In genomic region chr10:80569664-80570066, GRCm38 (mm10) we compare ENCODE assay signal across 7 mouse cellular contexts. TPM values are rescaled to one million over a fixed set of nuclear protein-coding genes. Genes with fewer than 3 reads are reported as not detected.
DNase-seq lines count a peak whose midpoint lies in the region; ATAC-seq and TF ChIP-seq lines count a peak whose summit lies in the region.

No protein-coding gene starts in this region.

- no peaks in the 10 kb centered on the region for H3K9me3 ChIP-seq in CH12.LX (replicated peaks; ENCODE audit: low read length)
- no peaks in the 10 kb centered on the region for H3K9me3 ChIP-seq in lung, postnatal 0 days (ENCODE audit: low read length)

- 39% methylated on average over 10 of the region's 10 CpGs for WGBS in kidney, adult 2 months
- WGBS in lung, postnatal 0 days, result 33% methylated on average over 10 of the region's 10 CpGs

- H3K4me3 ChIP-seq in CH12.LX (replicated peaks in 1 of 3; ENCODE audit: low read depth in 2 of 3, low read length in 2 of 3, poor library complexity in 1 of 3), result peak overlapping the region; percentile 49 to 75 (median 60)
- H3K4me3 ChIP-seq in kidney, adult 2 months (ENCODE audit: insufficient read depth, low read depth, low read length), result no peak overlapping the region
- H3K4me3 ChIP-seq in lung, postnatal 0 days (ENCODE audit: low read depth, low read length), result 0 out of 2 replicates have a peak overlapping the region, but pooled peaks have one; percentile 1

- H3K79me2 ChIP-seq in CH12.LX (replicated peaks; ENCODE audit: control insufficient read depth, extremely low read depth, insufficient read depth, poor library complexity, severe bottlenecking), result peaks cover 51% of the 10 kb centered on the region

- no peak for TF ChIP-seq CTCF in CH12.LX (conservative IDR thresholded peaks at IDR 0.05 in 1 of 2, IDR thresholded peaks at IDR 0.05 in 1 of 2; ENCODE audit: low read depth in 2 of 2, low read length in 2 of 2)
- TF ChIP-seq CTCF in kidney, adult 2 months (conservative IDR thresholded peaks at IDR 0.05; ENCODE audit: insufficient read depth, insufficient read length, low read depth, low read length), result no peak
- no peak for TF ChIP-seq CTCF in lung, postnatal 0 days (IDR thresholded peaks at IDR 0.05)

- peaks cover 16 to 52% of the 10 kb centered on the region in 2 experiments for H3K36me3 ChIP-seq in CH12.LX (replicated peaks in 1 of 2; ENCODE audit: control insufficient read depth in 1 of 2, insufficient read depth in 1 of 2, low read length in 1 of 2)
- H3K36me3 ChIP-seq in kidney, adult 2 months (ENCODE audit: control insufficient read depth, insufficient read depth, low read length), result no peaks in the 10 kb centered on the region
- no peaks in the 10 kb centered on the region for H3K36me3 ChIP-seq in lung, postnatal 0 days (ENCODE audit: insufficient read depth, low read length)

- in situ Hi-C loops in CH12.LX (cut with MboI; ENCODE audit: low pct_ligation_motif_present, low pct_unique_long_range_greater_than_20kb, low sequenced_read_pairs), result no loop called here

- no peak for TF ChIP-seq RAD21 in CH12.LX (IDR thresholded peaks at IDR 0.05; ENCODE audit: low read depth, low read length)

- dilution Hi-C loops in CH12.LX (cut with MboI; ENCODE audit: extremely low pct_ligation_motif_present, extremely low pct_unique_long_range_greater_than_20kb, low sequenced_read_pairs), result no loop called here

- TF ChIP-seq POLR2A in CH12.LX (IDR thresholded peaks at IDR 0.05; ENCODE audit: low read depth, low read length), result peak; percentile 74
- TF ChIP-seq POLR2A in kidney, adult 2 months (IDR thresholded peaks at IDR 0.05; ENCODE audit: low read depth, low read length), result no peak

- H3K4me1 ChIP-seq in CH12.LX (ENCODE audit: control insufficient read depth in 1 of 2, insufficient read depth in 2 of 2), result peaks cover 13 to 57% of the 10 kb centered on the region in 2 experiments
- H3K4me1 ChIP-seq in kidney, adult 2 months (ENCODE audit: control insufficient read depth, insufficient read depth, low read length), result 0 out of 2 replicates have a peak, but pooled peaks cover 3% of the 10 kb centered on the region
- peaks cover 11% of the 10 kb centered on the region; the same call in 1 of the 2 replicates for H3K4me1 ChIP-seq in lung, postnatal 0 days (ENCODE audit: insufficient read depth, low read depth, low read length)

- DNase-seq in CH12.LX (ENCODE audit: extremely low read depth) (peak; percentile 92), NIH3T3 (ENCODE audit: low read depth) (peak; percentile 40)
- peak; percentile 70 to 75 for DNase-seq in gastrocnemius, adult 8-10 months (ENCODE audit: low spot score in 2 of 2)
- DNase-seq in kidney, adult 2 months, result peak; percentile 83
- DNase-seq in lung, postnatal 0 days (ENCODE audit: low spot score), result peak; percentile 93
- peak; percentile 82 to 86 for DNase-seq in spleen, postnatal 36 days (ENCODE audit: low spot score in 2 of 2)
- no peak for DNase-seq in cerebellum, adult 11 months

- peak overlapping the region; percentile 94 for H3K9ac ChIP-seq in CH12.LX (ENCODE audit: insufficient read depth, low read depth)
- no peak overlapping the region for H3K9ac ChIP-seq in lung, postnatal 0 days (replicated peaks; ENCODE audit: low read depth)

- H3K27me3 ChIP-seq in CH12.LX (replicated peaks), result no peaks in the 10 kb centered on the region
- no peaks in the 10 kb centered on the region for H3K27me3 ChIP-seq in kidney, adult 2 months (replicated peaks; ENCODE audit: control insufficient read depth, insufficient read depth, low read length)
- no peaks in the 10 kb centered on the region for H3K27me3 ChIP-seq in lung, postnatal 0 days (replicated peaks; ENCODE audit: insufficient read depth, low read length)

- peak overlapping the region; percentile 95 for H3K27ac ChIP-seq in CH12.LX (ENCODE audit: insufficient read depth, low read depth)
- H3K27ac ChIP-seq in kidney, adult 2 months (ENCODE audit: insufficient read depth, low read depth, low read length), result no peak overlapping the region
- H3K27ac ChIP-seq in lung, postnatal 0 days (ENCODE audit: low read length), result no peak overlapping the region

- H3K4me2 ChIP-seq in CH12.LX (ENCODE audit: insufficient read depth, low read depth, poor library complexity, severe bottlenecking), result peak overlapping the region; percentile 89
- H3K4me2 ChIP-seq in lung, postnatal 0 days (replicated peaks; ENCODE audit: low read depth, low read length), result peak overlapping the region; percentile 31

- ATAC-seq in lung, postnatal 0 days, result peak; percentile 78

- TF ChIP-seq EP300 in CH12.LX (IDR thresholded peaks at IDR 0.05; ENCODE audit: low read length), result no peak
- TF ChIP-seq EP300 in lung, postnatal 0 days (IDR thresholded peaks at IDR 0.05), result no peak

TF ChIP-seq in CH12.LX, 34 proteins besides CTCF, POLR2A, EP300 and RAD21:
- TF ChIP-seq BHLHE40 (IDR thresholded peaks at IDR 0.05; ENCODE audit: low read depth, low read length), result no peak
- no peak for TF ChIP-seq ZMIZ1 (IDR thresholded peaks at IDR 0.05; ENCODE audit: low read depth, low read length)
- 0 out of 2 replicates have a peak, but pooled peaks have one; percentile 41 for TF ChIP-seq NRF1 (IDR thresholded peaks at IDR 0.05; ENCODE audit: low read depth, low read length)
- TF ChIP-seq TBP (conservative IDR thresholded peaks at IDR 0.05; ENCODE audit: low read depth, low read length), result peak; percentile 67; the same call in 1 of the 2 replicates
- TF ChIP-seq NELFE (IDR thresholded peaks at IDR 0.05; ENCODE audit: low read depth, low read length), result peak; percentile 55; the same call in 1 of the 2 replicates
- peak; percentile 32; the same call in 1 of the 2 replicates for TF ChIP-seq TCF12 (IDR thresholded peaks at IDR 0.05; ENCODE audit: low read depth, low read length)
- peak; percentile 15; the same call in 1 of the 2 replicates for TF ChIP-seq MEF2A (IDR thresholded peaks at IDR 0.05; ENCODE audit: borderline replicate concordance, low read depth, low read length)
- 0 out of 2 replicates have a peak, but pooled peaks have one; percentile 36 for TF ChIP-seq ELF1 (IDR thresholded peaks at IDR 0.05; ENCODE audit: low read depth, low read length)

RNA-seq across cellular contexts. Expression of gene Klf16, which starts 7.5 kb away (rescaled TPM):
- total RNA-seq in CH12.LX (2012; rRNA removed) (84.8 and 94.0 TPM in 2 replicates), CH12.LX (2014; rRNA removed) (14.1 and 14.5 TPM in 2 replicates)
- polyA plus RNA-seq in CH12.LX (2012; ENCODE audit: insufficient read length, low read depth), result 30.9 and 38.2 TPM in 2 replicates
- total RNA-seq in gastrocnemius, adult 8-10 months (2022), result 1 to 10 TPM; 1.1 to 2.0 (median 1.3) TPM
- polyA plus RNA-seq in kidney, adult 2 months (2012; rRNA removed), result 8.7 and 10.7 TPM in 2 replicates
- polyA plus RNA-seq in lung, postnatal 0 days (2015; fragmentation: Nextera tagmentation; extraction: Ambion mirVana), result 7.1 and 7.2 TPM in 2 replicates

RNA-seq across cellular contexts. Expression of gene Rexo1, which starts 8.3 kb away (rescaled TPM):
- total RNA-seq in CH12.LX (2012; rRNA removed) (16.5 and 17.7 TPM in 2 replicates), CH12.LX (2014; rRNA removed) (6.3 and 7.0 TPM in 2 replicates)
- polyA plus RNA-seq in CH12.LX (2012; ENCODE audit: insufficient read length, low read depth), result 31.6 and 41.9 TPM in 2 replicates
- 10 to 100 TPM in 2 of 4 experiments, 1 to 10 TPM in 2; 8.5 to 11.1 (median 10.1) TPM for total RNA-seq in gastrocnemius, adult 8-10 months (2022)
- 28.7 and 37.9 TPM in 2 replicates for polyA plus RNA-seq in kidney, adult 2 months (2012; rRNA removed)
- polyA plus RNA-seq in lung, postnatal 0 days (2015; fragmentation: Nextera tagmentation; extraction: Ambion mirVana), result 12.9 TPM in 2 replicates

RNA-seq across cellular contexts. Expression of gene Abhd17a, which starts 20.5 kb away (rescaled TPM):
- total RNA-seq in CH12.LX (2012; rRNA removed) (49.1 and 52.8 TPM in 2 replicates), CH12.LX (2014; rRNA removed) (28.0 and 37.2 TPM in 2 replicates)
- 44.6 and 48.0 TPM in 2 replicates for polyA plus RNA-seq in CH12.LX (2012; ENCODE audit: insufficient read length, low read depth)
- total RNA-seq in gastrocnemius, adult 8-10 months (2022), result 10 to 100 TPM; 70.5 to 80.7 (median 77.3) TPM
- 175 and 221 TPM in 2 replicates for polyA plus RNA-seq in kidney, adult 2 months (2012; rRNA removed)
- 105 and 106 TPM in 2 replicates for polyA plus RNA-seq in lung, postnatal 0 days (2015; fragmentation: Nextera tagmentation; extraction: Ambion mirVana)

RNA-seq across cellular contexts. Expression of gene Atp8b3, which starts 30.7 kb away (rescaled TPM):
- total RNA-seq in CH12.LX (2012; rRNA removed), result 0.08 and 0.21 TPM in 2 replicates
- 0.14 and 0.21 TPM in 2 replicates for total RNA-seq in CH12.LX (2014; rRNA removed)
- polyA plus RNA-seq in CH12.LX (2012; ENCODE audit: insufficient read length, low read depth), result 0.11 and 0.27 TPM in 2 replicates
- total RNA-seq in gastrocnemius, adult 8-10 months (2022), result not detected
- 0.17 and 0.46 TPM in 2 replicates for polyA plus RNA-seq in kidney, adult 2 months (2012; rRNA removed)
- 0.04 and 0.10 TPM in 2 replicates for polyA plus RNA-seq in lung, postnatal 0 days (2015; fragmentation: Nextera tagmentation; extraction: Ambion mirVana)

RNA-seq across cellular contexts. Expression of gene Scamp4, which starts 33.0 kb away (rescaled TPM):
- 33.2 and 33.9 TPM in 2 replicates for total RNA-seq in CH12.LX (2012; rRNA removed)
- 17.8 and 18.5 TPM in 2 replicates for total RNA-seq in CH12.LX (2014; rRNA removed)
- polyA plus RNA-seq in CH12.LX (2012; ENCODE audit: insufficient read length, low read depth), result 81.2 and 89.9 TPM in 2 replicates
- 10 to 100 TPM; 17.4 to 21.2 (median 19.2) TPM for total RNA-seq in gastrocnemius, adult 8-10 months (2022)
- 96.0 and 98.2 TPM in 2 replicates for polyA plus RNA-seq in kidney, adult 2 months (2012; rRNA removed)
- polyA plus RNA-seq in lung, postnatal 0 days (2015; fragmentation: Nextera tagmentation; extraction: Ambion mirVana), result 56.9 and 59.3 TPM in 2 replicates
